Mouse (Mus musculus): Measurements from ENCODE around the gene Ak3. TPM values are rescaled to one million over a fixed set of nuclear protein-coding genes. Genes with fewer than 3 reads are reported as not detected.
"Not testable (repeated sequence)": the region's sequence is repeated elsewhere in the genome, so short reads cannot be mapped to it uniquely, and the experiment has no call there.

Gene Ak3
- polyA plus RNA-seq, 1 experiment from 2014 or later, result 77.5 TPM

- Histone ChIP-seq H3K4me2 (replicated peaks) (no peak overlapping the region), H3K9me3 (no peaks in the 10 kb centered on the region), H3K9ac (replicated peaks) (no peak overlapping the region), H3K27ac (replicated peaks) (no peak overlapping the region), H3K4me1 (no peaks in the 10 kb centered on the region), H3K4me3 (no peak overlapping the region), H3K36me3 (peaks cover 61% of the 10 kb centered on the region), H3K27me3 (no peaks in the 10 kb centered on the region)
- ATAC-seq (replicated peaks), result no peak
- WGBS, result 89% methylated on average over 5 of the region's 5 CpGs
Observed at GRCm38 (mm10) chr19:29014466-29015055, 33.2 kb downstream of the Ak3 start.

GRCm38 (mm10) chr19:29011355-29011990 is 36.3 kb downstream of the Ak3 start:
- 85% methylated on average over 12 of the region's 12 CpGs for WGBS
- H3K27ac ChIP-seq (replicated peaks), result no peak overlapping the region
- no peak overlapping the region for H3K4me3 ChIP-seq
- H3K9me3 ChIP-seq, result no peaks in the 10 kb centered on the region
- ATAC-seq (replicated peaks), result no peak
- H3K27me3 ChIP-seq, result no peaks in the 10 kb centered on the region
- H3K9ac ChIP-seq (replicated peaks), result no peak overlapping the region
- no peak overlapping the region for H3K4me2 ChIP-seq (replicated peaks)
- H3K36me3 ChIP-seq, result peaks cover 59% of the 10 kb centered on the region
- H3K4me1 ChIP-seq, result no peaks in the 10 kb centered on the region

- ATAC-seq (replicated peaks), result no peak
- Histone ChIP-seq H3K9ac (replicated peaks) (no peak overlapping the region), H3K4me1 (no peaks in the 10 kb centered on the region), H3K36me3 (peaks cover 46% of the 10 kb centered on the region), H3K9me3 (no peaks in the 10 kb centered on the region), H3K27ac (replicated peaks) (no peak overlapping the region), H3K27me3 (no peaks in the 10 kb centered on the region), H3K4me3 (no peak overlapping the region), H3K4me2 (replicated peaks) (no peak overlapping the region)
- 95% methylated on average over 11 of the region's 11 CpGs for WGBS
Observed at GRCm38 (mm10) chr19:29009046-29009445, 38.7 kb downstream of the Ak3 start.

GRCm38 (mm10) chr19:29008069-29008706 is 39.6 kb downstream of the Ak3 start:
- H3K36me3 ChIP-seq, result peaks cover 41% of the 10 kb centered on the region
- 83% methylated on average over 3 of the region's 3 CpGs for WGBS

GRCm38 (mm10) chr19:29000321-29000720 is 47.4 kb downstream of the Ak3 start:
- 97% methylated on average over 16 of the region's 16 CpGs for WGBS
- H3K36me3 ChIP-seq, result peaks cover 39% of the 10 kb centered on the region
- not testable (repeated sequence) for H3K4me1 ChIP-seq; H3K4me2 ChIP-seq (replicated peaks); H3K9ac ChIP-seq (replicated peaks); H3K27ac ChIP-seq (replicated peaks); H3K9me3 ChIP-seq; H3K27me3 ChIP-seq; ATAC-seq (replicated peaks); H3K4me3 ChIP-seq

More at GRCm38 (mm10) chr19:29008069-29008706, 39.6 kb downstream of the Ak3 start:
- no peak overlapping the region for H3K4me2 ChIP-seq (replicated peaks)
- no peak for ATAC-seq (replicated peaks)
- H3K9me3 ChIP-seq, result no peaks in the 10 kb centered on the region
- H3K27me3 ChIP-seq, result no peaks in the 10 kb centered on the region
- no peaks in the 10 kb centered on the region for H3K4me1 ChIP-seq
- no peak overlapping the region for H3K9ac ChIP-seq (replicated peaks)
- no peak overlapping the region for H3K4me3 ChIP-seq
- no peak overlapping the region for H3K27ac ChIP-seq (replicated peaks)

- ATAC-seq (replicated peaks), result no peak
- no peak overlapping the region for H3K9ac ChIP-seq (replicated peaks)
- peaks cover 21% of the 10 kb centered on the region for H3K4me1 ChIP-seq
- H3K36me3 ChIP-seq, result peaks cover 48% of the 10 kb centered on the region
- H3K4me3 ChIP-seq, result no peak overlapping the region
- H3K9me3 ChIP-seq, result no peaks in the 10 kb centered on the region
- 86% methylated on average over 4 of the region's 4 CpGs for WGBS
- no peak overlapping the region for H3K27ac ChIP-seq (replicated peaks)
- H3K27me3 ChIP-seq, result no peaks in the 10 kb centered on the region
- H3K4me2 ChIP-seq (replicated peaks), result no peak overlapping the region
Observed at GRCm38 (mm10) chr19:28997976-28998630, 49.7 kb downstream of the Ak3 start.

- Histone ChIP-seq H3K27ac (replicated peaks) (peak overlapping the region; percentile 68), H3K36me3 (peaks cover 29% of the 10 kb centered on the region), H3K27me3 (no peaks in the 10 kb centered on the region), H3K4me2 (replicated peaks) (no peak overlapping the region), H3K4me1 (peaks cover 30% of the 10 kb centered on the region), H3K9me3 (no peaks in the 10 kb centered on the region), H3K9ac (replicated peaks) (no peak overlapping the region), H3K4me3 (no peak overlapping the region)
- no peak for ATAC-seq (replicated peaks)
- 95% methylated on average over 5 of the region's 5 CpGs for WGBS
Observed at GRCm38 (mm10) chr19:28995366-28995765, 52.4 kb downstream of the Ak3 start.

GRCm38 (mm10) chr19:28994870-28995269 is 52.9 kb downstream of the Ak3 start:
- H3K36me3 ChIP-seq, result peaks cover 24% of the 10 kb centered on the region
- H3K4me1 ChIP-seq, result peaks cover 31% of the 10 kb centered on the region
- ATAC-seq (replicated peaks), result no peak
- H3K4me2 ChIP-seq (replicated peaks), result no peak overlapping the region
- no peaks in the 10 kb centered on the region for H3K27me3 ChIP-seq
- no peak overlapping the region for H3K9ac ChIP-seq (replicated peaks)
- H3K27ac ChIP-seq (replicated peaks), result peak overlapping the region; percentile 68
- 42% methylated on average over 7 of the region's 7 CpGs for WGBS
- no peaks in the 10 kb centered on the region for H3K9me3 ChIP-seq
- H3K4me3 ChIP-seq, result no peak overlapping the region

GRCm38 (mm10) chr19:28991391-28991790 is 56.4 kb downstream of the Ak3 start:
- H3K4me2 ChIP-seq (replicated peaks), result peak overlapping the region; percentile 77
- peaks cover 17% of the 10 kb centered on the region for H3K36me3 ChIP-seq
- no peaks in the 10 kb centered on the region for H3K27me3 ChIP-seq
- 71% methylated on average over 5 of the region's 5 CpGs for WGBS
- no peaks in the 10 kb centered on the region for H3K9me3 ChIP-seq
- peaks cover 35% of the 10 kb centered on the region for H3K4me1 ChIP-seq
- 0 out of 2 replicates have a peak overlapping the region, but pooled peaks have one; percentile 86 for H3K27ac ChIP-seq (replicated peaks)
- ATAC-seq (replicated peaks), result no peak
- H3K9ac ChIP-seq (replicated peaks), result peak overlapping the region; percentile 88
- peak overlapping the region; percentile 95 for H3K4me3 ChIP-seq

- Histone ChIP-seq H3K36me3 (peaks cover 15% of the 10 kb centered on the region), H3K4me3 (peak overlapping the region; percentile 95), H3K27ac (replicated peaks) (peak overlapping the region; percentile 86), H3K9me3 (no peaks in the 10 kb centered on the region), H3K4me2 (replicated peaks) (peak overlapping the region; percentile 77), H3K4me1 (peaks cover 35% of the 10 kb centered on the region), H3K27me3 (no peaks in the 10 kb centered on the region), H3K9ac (replicated peaks) (peak overlapping the region; percentile 88)
- no peak for ATAC-seq (replicated peaks)
- WGBS, result 1% methylated on average over 41 of the region's 41 CpGs
Observed at GRCm38 (mm10) chr19:28990590-28991221, 57.1 kb downstream of the Ak3 start.

GRCm38 (mm10) chr19:28990194-28990589 is 57.6 kb downstream of the Ak3 start, which contains the start of gene Cdc37l1:
TSS of gene Cdc37l1 (plus strand) at chr19:28990352.
- Histone ChIP-seq H3K27ac (replicated peaks) (peak within 1 kb of the TSS; percentile 86), H3K9ac (replicated peaks) (peak within 1 kb of the TSS; percentile 88), H3K9me3 (no peaks in the 10 kb centered on the region), H3K27me3 (no peaks in the 10 kb centered on the region), H3K4me3 (peak within 1 kb of the TSS; percentile 95), H3K36me3 (peaks cover 10% of the 10 kb centered on the region), H3K4me2 (replicated peaks) (peak within 1 kb of the TSS; percentile 77), H3K4me1 (peaks cover 31% of the 10 kb centered on the region)
- 0% methylated on average over 37 of the region's 37 CpGs for WGBS
- ATAC-seq (replicated peaks), result peak; percentile 97
